Mouse (Mus musculus) small intestine, adult 2 months (tissue): ENCODE data around the gene Myom1.

Experiments used
- CTCF ChIP-seq: fragments of 200-500 bp; IDR thresholded peaks from 2 replicates; pipeline ENCODE4 v1.5.1; 2012; ENCODE audit warnings: low read depth, mild to moderate bottlenecking, control low read depth, inconsistent platforms, low read length, moderate library complexity, mixed read lengths; ENCODE audit not compliant: insufficient replicate concordance, insufficient read length; ENCODE audit errors: extremely low read depth
- POLR2A ChIP-seq: fragments of 200-500 bp; IDR thresholded peaks from 2 replicates; pipeline ENCODE4 v1.6.1; 2012; ENCODE audit warnings: low read depth, mild to moderate bottlenecking, control low read depth, inconsistent platforms, low read length, moderate library complexity

DNA sequence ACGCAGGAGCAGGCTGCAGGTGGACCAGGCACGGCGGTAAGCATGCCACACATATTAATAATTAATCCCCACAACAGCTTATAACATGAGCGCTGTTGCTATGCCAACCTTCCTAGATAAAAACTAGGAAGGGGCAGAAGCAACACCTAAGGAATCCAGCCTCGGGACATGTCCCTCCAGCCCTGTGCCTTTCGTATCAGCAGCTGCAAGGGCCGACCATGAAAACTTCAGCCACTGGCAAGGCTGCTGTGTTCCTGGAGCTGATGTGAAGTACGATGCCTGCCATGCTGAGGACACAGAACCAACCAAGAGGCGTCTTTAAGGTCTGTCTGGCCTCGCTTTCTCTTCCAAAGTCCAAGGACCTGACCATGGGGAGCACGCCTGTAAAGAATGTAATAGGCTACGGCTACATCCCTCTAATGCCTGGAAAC lies 14.1 kb upstream of the Myom1 start:
- 0 out of 2 replicates have a peak, but pooled peaks have one; percentile 16 for TF ChIP-seq POLR2A
- TF ChIP-seq CTCF, result no peak
